Mouse (Mus musculus) frontal cortex, postnatal 36 days (tissue): ENCODE results near the gene Slc30a10.

ENCODE experiments used
- DNase-seq, 2 experiments: peaks; one replicate each; pipeline ENCODE4 v3.0.0; 2022; ENCODE audit warnings: low spot score in 2 of 2

Gene Slc30a10

GRCm38 (mm10) chr1:185454575-185454954 lies at the start of gene Slc30a10:
TSS of gene Slc30a10 (plus strand) at chr1:185454848.
- peak; percentile 38 to 51 for DNase-seq

DNA sequence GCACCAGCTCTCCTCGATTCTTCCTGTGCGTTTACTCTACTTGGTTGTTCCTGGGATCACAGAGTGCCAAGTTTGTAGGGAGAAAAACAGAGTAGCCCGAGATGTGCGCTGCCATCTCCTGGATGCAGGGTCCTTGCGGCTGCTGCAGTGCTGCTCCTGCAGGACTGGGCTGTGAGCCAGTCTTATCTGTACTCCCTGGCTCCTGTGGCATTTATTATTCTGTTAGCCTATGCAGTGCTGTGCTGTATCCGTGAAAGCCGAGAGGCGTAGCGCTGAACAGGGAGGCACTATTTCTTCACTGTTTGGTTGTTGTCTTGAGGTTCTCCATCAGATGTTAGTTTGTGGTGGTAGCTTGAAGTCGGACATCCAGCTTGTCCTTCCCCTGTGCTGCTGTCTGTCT lies 48.7 kb upstream of the Slc30a10 start:
- DNase-seq: no peak

DNA sequence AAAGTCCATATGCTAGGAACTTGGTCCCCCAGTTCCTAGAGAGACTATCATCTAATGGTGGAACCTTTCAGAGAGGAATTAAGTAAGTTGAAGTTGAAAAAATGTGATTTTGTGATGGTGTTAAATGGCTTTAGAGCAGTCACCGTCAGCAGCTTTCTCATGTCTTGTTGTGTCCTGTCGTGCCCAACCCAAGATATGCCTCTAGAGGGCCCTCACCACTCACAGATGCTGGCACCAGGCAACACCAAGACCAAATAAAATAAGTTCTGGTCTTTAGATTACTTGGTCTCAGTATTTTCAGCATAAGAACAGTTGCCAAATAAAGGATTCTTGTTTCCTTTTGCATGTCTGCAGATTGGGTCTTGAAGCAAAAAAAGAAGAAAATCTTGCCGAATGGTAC lies 44.8 kb upstream of the Slc30a10 start:
- peak in 1 of 2 experiments; percentile 22 for DNase-seq

DNA sequence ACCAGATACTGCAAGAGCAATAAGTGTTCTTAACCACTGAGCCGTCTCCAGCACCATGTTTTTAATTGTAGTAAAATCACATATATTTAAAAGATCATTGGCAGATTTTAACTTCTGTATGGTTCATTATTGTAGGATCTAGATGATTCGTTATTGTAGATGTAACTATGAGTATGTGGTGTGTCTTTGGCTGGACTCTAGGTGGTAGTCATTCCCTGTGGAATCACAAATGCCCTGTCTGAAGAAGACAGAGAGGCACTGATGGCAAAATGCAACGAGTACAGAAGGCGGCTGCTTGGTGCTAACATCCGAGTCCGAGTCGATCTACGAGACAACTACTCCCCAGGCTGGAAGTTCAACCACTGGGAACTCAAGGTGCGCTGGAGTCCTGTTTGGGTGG lies 36.6 kb upstream of the Slc30a10 start:
- no peak for DNase-seq

DNA sequence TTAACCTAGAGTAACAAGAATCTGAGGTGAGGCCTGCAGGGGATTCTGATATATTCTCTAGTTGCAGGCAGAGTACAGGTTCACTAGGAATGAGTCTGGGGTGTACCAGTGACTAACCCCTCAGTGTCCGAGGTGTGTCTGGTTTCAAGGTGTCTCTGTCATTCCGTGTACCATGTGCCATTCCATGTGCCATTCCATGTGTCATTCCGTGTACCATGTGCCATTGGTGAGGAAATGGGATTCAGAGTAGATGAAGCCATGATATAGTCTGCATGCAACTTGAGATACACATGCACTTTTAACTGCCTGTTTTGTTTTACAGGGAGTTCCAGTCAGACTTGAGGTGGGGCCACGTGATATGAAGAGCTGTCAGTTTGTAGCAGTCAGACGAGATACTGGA lies 34.8 kb upstream of the Slc30a10 start:
- no peak for DNase-seq

GRCm38 (mm10) chr1:185420776-185421175 lies 33.9 kb upstream of the Slc30a10 start:
- DNase-seq: no peak

GRCm38 (mm10) chr1:185426583-185426982 lies 28.1 kb upstream of the Slc30a10 start:
- no peak for DNase-seq

DNA sequence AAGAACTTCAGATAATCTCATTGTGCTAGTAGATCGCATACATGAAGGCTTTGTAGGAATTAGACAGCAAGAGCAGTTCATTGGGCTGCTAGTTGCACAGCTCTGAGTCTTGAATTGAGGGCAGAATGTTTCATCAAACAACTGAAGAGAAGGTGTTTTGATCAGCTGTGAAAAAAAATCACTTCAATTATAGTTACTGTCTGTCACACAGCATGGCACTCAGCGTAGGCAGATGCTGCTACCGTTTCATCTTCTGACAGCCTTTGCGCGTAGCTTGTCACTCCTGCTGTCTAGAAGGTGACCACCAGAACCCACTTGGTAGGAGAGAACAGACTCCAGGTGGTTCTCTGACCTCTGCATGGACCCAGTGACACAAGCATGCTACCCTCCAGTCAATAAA lies 24.2 kb upstream of the Slc30a10 start:
- DNase-seq: no peak

- DNase-seq: no peak
Measured at GRCm38 (mm10) chr1:185431245-185431997, 23.2 kb upstream of the Slc30a10 start.

DNA sequence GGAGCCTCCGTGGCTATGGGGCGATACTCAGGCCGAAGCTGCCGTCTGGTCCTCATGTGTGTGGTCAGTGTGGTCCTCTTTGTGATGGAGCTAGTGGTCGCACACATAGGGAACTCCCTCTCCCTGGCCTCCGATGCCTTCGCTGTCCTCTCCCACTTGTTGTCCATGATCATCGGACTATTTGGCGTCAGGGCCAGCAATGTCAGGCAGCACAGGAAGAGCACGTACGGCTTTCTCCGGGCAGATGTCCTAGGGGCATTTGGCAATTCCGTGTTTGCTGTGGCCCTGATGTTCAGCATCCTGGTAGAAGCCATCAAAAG lies 22.7 kb upstream of the Slc30a10 start:
- no peak for DNase-seq

- no peak for DNase-seq
Measured at GRCm38 (mm10) chr1:185433112-185433511, 21.5 kb upstream of the Slc30a10 start.

DNA sequence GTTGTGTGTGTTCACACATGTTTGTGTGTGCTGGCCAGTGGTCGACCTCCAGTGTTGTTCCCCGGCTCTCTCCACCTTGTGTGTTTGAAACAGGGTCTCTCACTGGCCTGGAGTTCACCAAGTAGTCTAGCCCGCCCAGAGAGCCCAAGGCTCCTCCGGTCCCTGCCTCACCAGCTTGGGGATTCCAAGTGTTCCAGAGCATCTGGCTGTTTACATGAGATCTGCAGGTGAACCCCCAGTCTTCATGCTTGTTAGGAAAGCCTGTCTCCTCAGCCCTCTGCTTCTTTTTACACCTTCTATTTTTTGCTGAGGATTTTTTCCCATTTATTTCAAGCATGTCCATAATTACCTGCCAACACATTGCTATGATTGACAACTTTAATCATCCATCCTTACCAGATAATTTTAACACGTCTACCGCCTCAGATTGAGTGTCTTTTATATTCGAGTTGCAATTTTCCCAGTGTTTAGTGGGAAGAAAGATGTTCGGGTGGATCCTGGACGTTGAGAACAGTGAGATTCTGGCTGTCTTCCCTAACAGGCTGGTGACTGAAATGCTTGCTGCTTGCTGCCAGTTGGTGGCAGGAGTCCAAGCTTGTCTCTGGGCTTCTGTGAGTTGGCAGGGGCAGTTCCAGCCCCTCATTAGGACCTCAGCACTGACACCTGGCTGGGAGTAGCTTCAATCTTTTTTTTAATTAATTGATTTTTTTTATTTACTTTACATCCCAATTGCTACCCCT lies 15.6 kb upstream of the Slc30a10 start:
- DNase-seq: peak; percentile 49 to 70

DNA sequence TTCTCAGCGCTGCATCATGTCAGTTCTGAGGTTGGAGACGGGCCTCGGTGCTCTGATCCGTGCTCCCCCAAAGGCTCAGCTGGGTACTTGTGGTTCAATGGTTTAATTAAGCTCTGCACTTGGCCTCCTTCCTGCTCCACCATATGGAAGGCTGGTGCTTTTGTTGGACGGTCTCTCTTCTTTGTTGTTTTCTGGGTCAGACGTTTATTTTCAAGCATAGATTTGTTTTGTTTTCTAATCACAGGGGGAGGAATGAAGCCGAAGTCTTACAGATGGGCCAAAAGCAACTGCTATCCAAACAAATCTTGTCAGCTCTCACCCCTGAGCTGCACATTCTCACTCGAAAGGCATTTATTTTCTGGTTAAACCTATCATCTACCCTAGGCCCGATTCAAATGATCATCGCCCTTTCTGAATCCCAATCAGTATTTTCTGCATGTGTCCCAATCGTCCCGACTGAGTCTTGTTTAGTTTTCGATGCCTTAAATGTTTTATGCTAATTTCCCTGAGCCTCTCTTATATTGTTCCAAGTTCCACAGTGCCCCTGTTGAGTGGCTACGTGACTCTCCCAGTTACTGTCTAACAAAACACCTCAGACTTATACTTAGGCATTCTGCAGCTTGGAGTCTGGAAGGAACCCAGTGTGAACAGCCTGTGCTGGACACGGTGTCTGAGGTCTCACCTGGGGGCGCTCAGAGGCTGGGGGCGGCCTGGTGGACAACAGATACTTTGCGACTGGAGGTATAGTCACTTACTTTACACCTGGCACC lies 12.8 kb upstream of the Slc30a10 start:
- DNase-seq: peak in 1 of 2 experiments; percentile 23

DNA sequence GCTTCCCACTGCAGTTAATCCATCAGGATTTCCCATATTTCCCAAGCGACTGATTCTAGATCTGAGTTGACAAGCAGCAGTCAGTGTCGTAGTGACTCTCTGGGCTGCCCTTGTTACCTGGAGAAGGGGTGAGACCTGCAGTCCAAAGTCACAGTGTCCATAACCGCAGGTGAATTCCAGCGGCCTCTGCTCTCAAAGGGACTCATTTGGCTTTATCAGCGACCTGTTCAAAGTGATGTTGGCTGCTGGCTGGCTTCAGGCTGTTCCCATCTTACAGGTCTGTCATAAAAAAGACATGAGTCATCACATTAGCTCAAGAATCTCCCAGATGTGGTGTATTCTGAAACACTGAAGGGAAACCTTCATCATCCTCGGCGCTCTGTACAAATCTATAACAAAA lies 5.7 kb upstream of the Slc30a10 start:
- DNase-seq: no peak

DNA sequence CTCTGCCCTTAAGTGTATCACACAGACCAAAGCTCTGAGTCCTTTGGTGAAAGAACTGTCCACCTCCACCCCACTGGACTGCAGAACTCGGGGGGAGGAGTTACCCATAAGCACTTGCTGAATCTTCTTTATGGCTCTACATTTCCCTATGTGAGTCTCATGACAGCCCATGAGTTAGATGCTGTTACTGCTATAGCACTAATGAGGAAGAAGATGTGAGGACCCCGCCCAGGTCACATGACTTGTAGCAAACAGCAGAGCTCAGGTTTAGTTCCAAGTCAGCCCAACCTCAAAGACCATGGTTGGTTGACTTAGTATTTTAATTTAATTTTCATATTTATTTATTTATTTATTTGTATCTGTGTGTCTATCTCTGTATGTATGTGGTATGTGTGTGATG lies 4.9 kb upstream of the Slc30a10 start:
- DNase-seq: no peak

- DNase-seq: no peak
Measured at GRCm38 (mm10) chr1:185451077-185451476, 3.6 kb upstream of the Slc30a10 start.

GRCm38 (mm10) chr1:185451495-185451894 lies 3.2 kb upstream of the Slc30a10 start:
- DNase-seq: no peak

- DNase-seq: no peak
Measured at GRCm38 (mm10) chr1:185452461-185452860, 2.2 kb upstream of the Slc30a10 start.

DNA sequence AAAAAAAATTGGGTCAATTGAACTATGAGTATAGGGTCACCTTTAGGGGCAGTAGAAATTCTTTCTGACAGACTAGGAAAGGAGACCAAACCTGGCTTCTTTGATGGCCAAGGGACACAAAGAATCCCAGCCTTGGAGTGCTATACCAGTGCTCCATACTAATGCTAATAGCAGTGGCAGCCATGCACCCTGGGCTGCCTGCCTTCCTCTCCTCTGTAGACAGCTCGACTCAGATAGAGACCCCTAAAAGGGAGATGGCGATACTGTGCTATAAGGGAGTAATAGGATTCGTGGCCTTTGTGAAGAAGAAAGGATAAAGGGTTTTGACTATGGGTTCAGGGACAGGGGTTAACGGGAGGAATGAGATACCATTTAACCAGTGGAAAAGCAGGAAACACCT lies 504 bp upstream of the Slc30a10 start:
- no peak for DNase-seq

DNA sequence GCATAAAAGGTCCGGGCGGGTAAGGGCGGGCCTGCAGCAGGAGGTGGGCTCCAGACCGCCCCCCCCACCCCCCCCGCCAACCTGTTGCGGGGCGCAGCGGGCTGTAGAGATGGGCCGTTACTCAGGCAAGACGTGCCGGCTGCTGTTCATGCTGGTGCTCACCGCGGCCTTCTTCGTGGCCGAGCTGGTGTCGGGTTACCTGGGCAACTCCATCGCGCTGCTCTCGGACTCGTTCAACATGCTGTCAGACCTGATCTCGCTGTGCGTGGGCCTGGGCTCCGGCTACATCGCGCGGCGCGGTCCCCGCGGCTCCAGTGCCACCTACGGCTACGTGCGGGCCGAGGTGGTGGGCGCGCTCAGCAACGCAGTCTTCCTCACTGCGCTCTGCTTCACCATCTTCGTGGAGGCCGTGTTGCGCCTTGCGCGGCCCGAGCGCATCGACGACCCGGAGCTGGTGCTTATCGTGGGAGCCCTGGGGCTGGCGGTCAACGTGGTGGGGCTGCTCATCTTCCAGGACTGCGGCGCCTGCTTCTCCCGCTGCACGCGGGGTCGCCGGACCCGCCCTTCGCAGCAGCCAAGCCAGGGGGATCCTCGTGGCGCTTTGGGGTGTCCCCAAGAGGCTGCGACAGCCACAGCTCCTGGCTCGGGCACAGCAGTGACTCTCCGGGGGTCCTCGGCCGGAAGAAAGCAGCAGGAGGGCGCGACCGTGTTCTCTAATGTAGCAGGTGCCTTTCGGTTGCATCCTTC lies 480 bp downstream of the Slc30a10 start:
- peak; percentile 51 to 53 for DNase-seq

DNA sequence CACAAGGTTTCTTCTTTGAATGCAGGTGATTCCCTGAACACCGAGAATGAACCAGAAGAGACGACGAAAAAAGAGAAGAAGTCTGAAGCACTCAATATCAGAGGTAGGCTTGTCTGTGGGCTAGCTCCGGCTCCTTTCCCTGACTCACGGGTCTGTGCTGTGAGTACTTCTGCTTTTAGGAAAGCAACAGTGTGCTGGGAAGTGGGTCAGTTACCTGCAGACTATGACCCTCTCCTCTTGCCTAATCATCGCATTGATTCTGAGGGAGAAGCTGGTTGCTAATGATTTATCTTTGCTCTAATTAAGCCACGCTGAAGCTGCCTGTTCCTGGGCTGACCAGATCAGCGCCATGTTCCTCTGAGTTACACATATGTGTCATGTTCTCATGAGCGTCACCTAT lies 1.7 kb downstream of the Slc30a10 start:
- DNase-seq: no peak

DNA sequence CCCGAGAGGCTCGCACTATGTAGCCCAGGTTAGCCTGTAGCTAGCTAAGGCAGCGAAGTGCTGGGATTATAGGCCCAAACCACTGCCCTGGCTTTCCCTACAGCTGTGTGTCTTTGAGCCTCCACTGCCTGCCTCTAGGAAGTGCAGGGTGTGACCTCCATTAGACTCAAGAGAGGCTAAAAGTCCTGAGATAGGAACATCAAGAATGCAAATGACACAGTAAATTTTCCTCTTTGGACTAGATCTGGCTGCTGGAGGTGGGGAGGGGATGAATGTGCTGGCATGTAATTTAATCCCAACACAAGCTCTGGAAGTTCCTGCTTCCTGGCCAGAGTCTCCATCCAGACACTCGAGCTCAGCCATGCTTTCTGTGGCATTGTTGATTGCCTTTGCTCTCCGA lies 5.4 kb downstream of the Slc30a10 start:
- DNase-seq: no peak
